14 mouse cellular contexts compared by ENCODE assay signal in the genomic region with DNA sequence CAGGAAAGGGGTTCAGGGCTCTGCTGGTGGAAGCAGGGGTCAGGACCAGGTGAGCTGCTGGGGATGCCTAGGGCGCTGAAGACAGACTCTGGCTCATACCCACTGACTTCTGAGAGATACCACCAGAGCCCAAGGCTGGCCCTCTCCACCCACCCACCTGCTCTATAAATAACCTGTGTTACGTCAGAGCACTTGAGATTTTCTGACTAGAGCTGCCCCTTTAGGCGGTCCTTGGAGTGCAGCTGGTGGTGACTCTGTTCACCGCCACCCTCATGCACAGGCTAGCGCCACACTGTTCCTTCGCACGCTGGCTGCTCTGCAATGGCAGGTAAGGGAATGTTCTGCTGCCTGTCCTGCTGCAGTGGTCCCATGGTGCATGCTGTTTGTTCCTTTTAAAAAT. TPM values are rescaled to one million over a fixed set of nuclear protein-coding genes. Genes with fewer than 3 reads are reported as not detected.
A peak's percentile ranks its signal among the peaks of the same experiment; 100 is the strongest.
DNase-seq lines count a peak whose midpoint lies in the region; ATAC-seq and TF ChIP-seq lines count a peak whose summit lies in the region.
"Had no signal": no experiment of that assay in that cellular context is flagged by ENCODE, and none has a peak within 500 bp of the region (broad histone marks: within the 10 kb centered on the region; RNA-seq: fewer than 3 reads in every experiment).

No protein-coding gene starts in this region.

- no peak for TF ChIP-seq POLR2A in olfactory bulb, adult 2 months (IDR thresholded peaks at IDR 0.05; ENCODE audit: insufficient read depth, low read depth, low read length)

- no peak overlapping the region for H3K4me2 ChIP-seq in midbrain, embryonic 13.5 days (replicated peaks)
- H3K4me2 ChIP-seq in midbrain, embryonic 15.5 days, result no peak overlapping the region
- H3K4me2 ChIP-seq in heart, embryonic 14.5 days (ENCODE audit: low read length), result peak overlapping the region; percentile 61
- H3K4me2 ChIP-seq in lung, postnatal 0 days (replicated peaks; ENCODE audit: low read depth, low read length), result no peak overlapping the region

- H3K36me3 ChIP-seq in midbrain, embryonic 13.5 days, result peaks cover 22% of the 10 kb centered on the region
- no peaks in the 10 kb centered on the region for H3K36me3 ChIP-seq in midbrain, embryonic 15.5 days (replicated peaks)
- peaks cover 32% of the 10 kb centered on the region for H3K36me3 ChIP-seq in heart, embryonic 14.5 days (ENCODE audit: control insufficient read depth, insufficient read depth, low read length)
- no peaks in the 10 kb centered on the region; the same call in 1 of the 2 replicates for H3K36me3 ChIP-seq in lung, postnatal 0 days (ENCODE audit: insufficient read depth, low read length)

- TF ChIP-seq EP300 in lung, postnatal 0 days (IDR thresholded peaks at IDR 0.05), result no peak

- H3K9me3 ChIP-seq in midbrain, embryonic 13.5 days, result no peaks in the 10 kb centered on the region
- H3K9me3 ChIP-seq in midbrain, embryonic 15.5 days, result no peaks in the 10 kb centered on the region
- H3K9me3 ChIP-seq in heart, embryonic 14.5 days (ENCODE audit: control insufficient read depth, low read length), result no peaks in the 10 kb centered on the region
- H3K9me3 ChIP-seq in lung, postnatal 0 days (ENCODE audit: low read length), result no peaks in the 10 kb centered on the region
- H3K9me3 ChIP-seq: limb, embryonic 12.5 days had no signal

- H3K4me3 ChIP-seq in midbrain, embryonic 13.5 days (replicated peaks), result no peak overlapping the region
- H3K4me3 ChIP-seq in midbrain, embryonic 15.5 days, result no peak overlapping the region
- peak overlapping the region; percentile 21 to 31 for H3K4me3 ChIP-seq in heart, embryonic 14.5 days (ENCODE audit: control insufficient read depth in 1 of 2, insufficient read depth in 1 of 2, low read depth in 1 of 2, low read length in 2 of 2)
- peak overlapping the region; percentile 27 for H3K4me3 ChIP-seq in olfactory bulb, adult 2 months (ENCODE audit: insufficient read depth, low read depth, low read length)
- H3K4me3 ChIP-seq in lung, postnatal 0 days (ENCODE audit: low read depth, low read length), result no peak overlapping the region

- ATAC-seq in midbrain, embryonic 13.5 days, result no peak
- no peak for ATAC-seq in midbrain, embryonic 15.5 days (replicated peaks)
- ATAC-seq in heart, embryonic 14.5 days (ENCODE audit: insufficient number of reproducible peaks, insufficient read depth, low FRiP score, low read depth), result peak; percentile 48; the same call in 1 of the 2 replicates
- no peak for ATAC-seq in lung, postnatal 0 days
- ATAC-seq: CD4-positive, CD25-positive, alpha-beta regulatory T cell, adult 4 months had no signal

- peaks cover 21% of the 10 kb centered on the region for H3K4me1 ChIP-seq in midbrain, embryonic 13.5 days (replicated peaks)
- peaks cover 16% of the 10 kb centered on the region for H3K4me1 ChIP-seq in midbrain, embryonic 15.5 days
- peaks cover 10 to 24% of the 10 kb centered on the region in 2 experiments for H3K4me1 ChIP-seq in heart, embryonic 14.5 days (ENCODE audit: control insufficient read depth in 2 of 2, insufficient read depth in 2 of 2, low read length in 2 of 2)
- peaks cover 21% of the 10 kb centered on the region for H3K4me1 ChIP-seq in olfactory bulb, adult 2 months (ENCODE audit: control insufficient read depth, insufficient read depth, low read length)
- no peaks in the 10 kb centered on the region for H3K4me1 ChIP-seq in lung, postnatal 0 days (ENCODE audit: insufficient read depth, low read depth, low read length)

- no peak overlapping the region for H3K27ac ChIP-seq in midbrain, embryonic 13.5 days
- no peak overlapping the region for H3K27ac ChIP-seq in midbrain, embryonic 15.5 days
- peak overlapping the region; percentile 60 to 77 for H3K27ac ChIP-seq in heart, embryonic 14.5 days (replicated peaks in 1 of 2; ENCODE audit: control insufficient read depth in 1 of 2, insufficient read depth in 1 of 2, low read depth in 2 of 2, low read length in 2 of 2)
- H3K27ac ChIP-seq in olfactory bulb, adult 2 months (ENCODE audit: insufficient read depth, low read depth, low read length), result peak overlapping the region; percentile 93
- no peak overlapping the region for H3K27ac ChIP-seq in lung, postnatal 0 days (ENCODE audit: low read length)
- H3K27ac ChIP-seq: limb, embryonic 12.5 days had no signal

- WGBS in midbrain, embryonic 13.5 days, result 93% methylated on average over 7 of the region's 7 CpGs
- 94% methylated on average over 7 of the region's 7 CpGs for WGBS in midbrain, embryonic 15.5 days
- WGBS in heart, embryonic 14.5 days, result 42% methylated on average over 7 of the region's 7 CpGs
- WGBS in olfactory bulb, adult 2 months, result 38% methylated on average over 7 of the region's 7 CpGs
- 62% methylated on average over 7 of the region's 7 CpGs for WGBS in lung, postnatal 0 days

- intact Hi-C loops in heart, postnatal 25 days (cut with DNase I), result no loop called here

- DNase-seq in heart, adult 11 months, result peak; percentile 91
- DNase-seq in heart, postnatal 25 days (ENCODE audit: low spot score), result no peak
- DNase-seq in thymus, postnatal 0 days (ENCODE audit: low spot score), result no peak
- no peak for DNase-seq in lung, postnatal 0 days (ENCODE audit: low spot score)
- DNase-seq: adrenal gland, adult 2 months; right cerebral cortex, postnatal 4 days had no signal

- H3K27me3 ChIP-seq in midbrain, embryonic 13.5 days, result no peaks in the 10 kb centered on the region
- no peaks in the 10 kb centered on the region for H3K27me3 ChIP-seq in midbrain, embryonic 15.5 days (replicated peaks)
- no peaks in the 10 kb centered on the region for H3K27me3 ChIP-seq in heart, embryonic 14.5 days (ENCODE audit: control insufficient read depth, insufficient read depth, low read length)
- no peaks in the 10 kb centered on the region for H3K27me3 ChIP-seq in lung, postnatal 0 days (replicated peaks; ENCODE audit: insufficient read depth, low read length)
- H3K27me3 ChIP-seq: limb, embryonic 12.5 days had no signal

- peak overlapping the region; percentile 55 for H3K9ac ChIP-seq in midbrain, embryonic 13.5 days (replicated peaks)
- H3K9ac ChIP-seq in midbrain, embryonic 15.5 days, result no peak overlapping the region
- H3K9ac ChIP-seq in heart, embryonic 14.5 days (ENCODE audit: low read length), result peak overlapping the region; percentile 59
- H3K9ac ChIP-seq in lung, postnatal 0 days (replicated peaks; ENCODE audit: low read depth), result no peak overlapping the region
- H3K9ac ChIP-seq: limb, embryonic 12.5 days had no signal

- no peak for TF ChIP-seq CTCF in olfactory bulb, adult 2 months (IDR thresholded peaks at IDR 0.05; ENCODE audit: insufficient read depth, low read depth, low read length)
- no peak for TF ChIP-seq CTCF in lung, postnatal 0 days (IDR thresholded peaks at IDR 0.05)

RNA-seq across cellular contexts. Expression of gene Tmem161a, which starts 1.9 kb away (rescaled TPM):
- 10 to 100 TPM; 93.0 to 98.1 TPM for total RNA-seq in heart, postnatal 25 days (2021)
- polyA plus RNA-seq in midbrain, embryonic 13.5 days (2015; fragmentation: Nextera tagmentation; extraction: Ambion mirVana), result 44.6 and 49.5 TPM in 2 replicates
- 60.9 and 62.0 TPM in 2 replicates for polyA plus RNA-seq in midbrain, embryonic 15.5 days (2015; fragmentation: Nextera tagmentation; extraction: Ambion mirVana)
- 73.0 and 77.4 TPM in 2 replicates for polyA plus RNA-seq in heart, embryonic 14.5 days (2014; fragmentation: Nextera tagmentation; extraction: Ambion mirVana)
- polyA plus RNA-seq in olfactory bulb, adult 2 months (2012; ENCODE audit: insufficient read depth, insufficient read length, low replicate concordance, missing spikeins), result not detected in 2 replicates
- polyA plus RNA-seq in thymus, postnatal 0 days (2015; fragmentation: Nextera tagmentation; extraction: Ambion mirVana), result 41.5 and 44.1 TPM in 2 replicates
- 45.0 and 45.8 TPM in 2 replicates for polyA plus RNA-seq in lung, postnatal 0 days (2015; fragmentation: Nextera tagmentation; extraction: Ambion mirVana)

RNA-seq across cellular contexts. Expression of gene Mef2b, which starts 34.6 kb away (rescaled TPM):
- under 1 TPM in 1 of 2 experiments, not detected in 1; 0.31 TPM for total RNA-seq in heart, postnatal 25 days (2021)
- 0.26 and 0.59 TPM in 2 replicates for polyA plus RNA-seq in midbrain, embryonic 13.5 days (2015; fragmentation: Nextera tagmentation; extraction: Ambion mirVana)
- 0.37 and 0.56 TPM in 2 replicates for polyA plus RNA-seq in midbrain, embryonic 15.5 days (2015; fragmentation: Nextera tagmentation; extraction: Ambion mirVana)
- 0.22 TPM in 1 of 2 replicates, not detected in the other for polyA plus RNA-seq in heart, embryonic 14.5 days (2014; fragmentation: Nextera tagmentation; extraction: Ambion mirVana)
- not detected in 2 replicates for polyA plus RNA-seq in olfactory bulb, adult 2 months (2012; ENCODE audit: insufficient read depth, insufficient read length, low replicate concordance, missing spikeins)
- 7.5 and 9.8 TPM in 2 replicates for polyA plus RNA-seq in thymus, postnatal 0 days (2015; fragmentation: Nextera tagmentation; extraction: Ambion mirVana)
- 0.11 and 0.29 TPM in 2 replicates for polyA plus RNA-seq in lung, postnatal 0 days (2015; fragmentation: Nextera tagmentation; extraction: Ambion mirVana)
- total RNA-seq: common myeloid progenitor, adult 5-6 weeks had no signal
- polyA plus RNA-seq: stomach, embryonic 14.5 days had no signal

RNA-seq across cellular contexts. Expression of gene Borcs8, which starts 34.8 kb away (rescaled TPM):
- total RNA-seq in heart, postnatal 25 days (2021), result 10 to 100 TPM; 21.2 to 25.5 TPM
- polyA plus RNA-seq in midbrain, embryonic 13.5 days (2015; fragmentation: Nextera tagmentation; extraction: Ambion mirVana), result 53.0 and 56.5 TPM in 2 replicates
- 59.1 and 64.8 TPM in 2 replicates for polyA plus RNA-seq in midbrain, embryonic 15.5 days (2015; fragmentation: Nextera tagmentation; extraction: Ambion mirVana)
- 46.7 and 50.3 TPM in 2 replicates for polyA plus RNA-seq in heart, embryonic 14.5 days (2014; fragmentation: Nextera tagmentation; extraction: Ambion mirVana)
- not detected in 2 replicates for polyA plus RNA-seq in olfactory bulb, adult 2 months (2012; ENCODE audit: insufficient read depth, insufficient read length, low replicate concordance, missing spikeins)
- 67.0 and 88.3 TPM in 2 replicates for polyA plus RNA-seq in thymus, postnatal 0 days (2015; fragmentation: Nextera tagmentation; extraction: Ambion mirVana)
- 33.4 and 34.2 TPM in 2 replicates for polyA plus RNA-seq in lung, postnatal 0 days (2015; fragmentation: Nextera tagmentation; extraction: Ambion mirVana)

RNA-seq across cellular contexts. Expression of gene Rfxank, which starts 35.1 kb away (rescaled TPM):
- 10 to 100 TPM; 20.9 to 21.5 TPM for total RNA-seq in heart, postnatal 25 days (2021)
- polyA plus RNA-seq in midbrain, embryonic 13.5 days (2015; fragmentation: Nextera tagmentation; extraction: Ambion mirVana), result 12.5 and 13.4 TPM in 2 replicates
- 13.4 and 14.2 TPM in 2 replicates for polyA plus RNA-seq in midbrain, embryonic 15.5 days (2015; fragmentation: Nextera tagmentation; extraction: Ambion mirVana)
- polyA plus RNA-seq in heart, embryonic 14.5 days (2014; fragmentation: Nextera tagmentation; extraction: Ambion mirVana), result 18.1 and 21.0 TPM in 2 replicates
- polyA plus RNA-seq in olfactory bulb, adult 2 months (2012; ENCODE audit: insufficient read depth, insufficient read length, low replicate concordance, missing spikeins), result not detected in 2 replicates
- 21.7 and 24.1 TPM in 2 replicates for polyA plus RNA-seq in thymus, postnatal 0 days (2015; fragmentation: Nextera tagmentation; extraction: Ambion mirVana)
- polyA plus RNA-seq in lung, postnatal 0 days (2015; fragmentation: Nextera tagmentation; extraction: Ambion mirVana), result 11.9 and 12.7 TPM in 2 replicates

RNA-seq across cellular contexts. Expression of gene Slc25a42, which starts 38.0 kb away (rescaled TPM):
- total RNA-seq in heart, postnatal 25 days (2021), result 10 to 100 TPM; 48.1 to 48.4 TPM
- 4.3 and 4.4 TPM in 2 replicates for polyA plus RNA-seq in midbrain, embryonic 13.5 days (2015; fragmentation: Nextera tagmentation; extraction: Ambion mirVana)
- 8.7 and 10.9 TPM in 2 replicates for polyA plus RNA-seq in midbrain, embryonic 15.5 days (2015; fragmentation: Nextera tagmentation; extraction: Ambion mirVana)
- polyA plus RNA-seq in heart, embryonic 14.5 days (2014; fragmentation: Nextera tagmentation; extraction: Ambion mirVana), result 5.8 and 7.1 TPM in 2 replicates
- not detected in 2 replicates for polyA plus RNA-seq in olfactory bulb, adult 2 months (2012; ENCODE audit: insufficient read depth, insufficient read length, low replicate concordance, missing spikeins)
- polyA plus RNA-seq in thymus, postnatal 0 days (2015; fragmentation: Nextera tagmentation; extraction: Ambion mirVana), result 6.2 and 9.0 TPM in 2 replicates
- polyA plus RNA-seq in lung, postnatal 0 days (2015; fragmentation: Nextera tagmentation; extraction: Ambion mirVana), result 4.0 and 4.3 TPM in 2 replicates

Comparison
In these comparisons a context has a peak if more than half of its experiments do, and no peak if none do; other contexts are left out.
1. H3K9ac ChIP-seq: peak in midbrain, embryonic 13.5 days (single experiment) and heart, embryonic 14.5 days (single experiment); none in midbrain, embryonic 15.5 days (single experiment) and lung, postnatal 0 days (single experiment).
2. H3K27ac ChIP-seq: peak in heart, embryonic 14.5 days (2 of 2) and olfactory bulb, adult 2 months (single experiment); none in midbrain, embryonic 13.5 days (single experiment), midbrain, embryonic 15.5 days (single experiment) and lung, postnatal 0 days (single experiment).
3. H3K4me3 ChIP-seq: peak in heart, embryonic 14.5 days (2 of 2) and olfactory bulb, adult 2 months (single experiment); none in midbrain, embryonic 13.5 days (single experiment), midbrain, embryonic 15.5 days (single experiment) and lung, postnatal 0 days (single experiment).
4. RNA of gene Tmem161a, which starts 1.9 kb away (polyA plus RNA-seq): 73.0 to 77.4 TPM in heart, embryonic 14.5 days, 60.9 to 62.0 TPM in midbrain, embryonic 15.5 days, 44.6 to 49.5 TPM in midbrain, embryonic 13.5 days, 45.0 to 45.8 TPM in lung, postnatal 0 days and 41.5 to 44.1 TPM in thymus, postnatal 0 days; not detected in olfactory bulb, adult 2 months; every median in the first group is over 10 times any median in the second.
5. RNA of gene Borcs8, which starts 34.8 kb away (polyA plus RNA-seq): 67.0 to 88.3 TPM in thymus, postnatal 0 days, 59.1 to 64.8 TPM in midbrain, embryonic 15.5 days, 53.0 to 56.5 TPM in midbrain, embryonic 13.5 days, 46.7 to 50.3 TPM in heart, embryonic 14.5 days and 33.4 to 34.2 TPM in lung, postnatal 0 days; not detected in olfactory bulb, adult 2 months; every median in the first group is over 10 times any median in the second.